Mouse (Mus musculus) heart, postnatal 14 days (tissue): ENCODE measurements around the gene Fbxo8. TPM values are rescaled to one million over a fixed set of nuclear protein-coding genes. Genes with fewer than 3 reads are reported as not detected.

Source experiments
- DNase-seq, 2 experiments: peaks; one replicate each; pipeline ENCODE4 v3.0.0; 2021 to 2022
- intact Hi-C: fragments of 180-260 bp; cut with DNase I; formaldehyde crosslinking; loops from one replicate; pipeline ENCODE4 v1.15.1; 2025
- long read RNA-seq, 2 experiments: library from polyadenylated mRNA; stranded (forward); transcript quantifications; one replicate each; pipeline ENCODE4 v2.0.0; 2021
- total RNA-seq, 2 experiments: library from RNA; stranded (reverse); gene quantifications; 2 replicates each; pipeline ENCODE4 v1.2.3; 2021

Gene Fbxo8
- 10 to 100 TPM; 41.8 to 46.6 TPM for total RNA-seq
- long read RNA-seq, experiment 1, transcript Fbxo8-201 (6 exons, 3,571 nt) = major isoform, 37 of 48 reads
- long read RNA-seq, experiment 1, partial matches to known transcripts = 0 of 48 reads
- long read RNA-seq, experiment 1, other reads (novel, unspliced or antisense) = 11 of 48 reads
- long read RNA-seq, experiment 2, transcript Fbxo8-201 (6 exons, 3,571 nt) = major isoform, 17 of 23 reads
- long read RNA-seq, experiment 2, partial matches to known transcripts = 1 of 23 reads
- long read RNA-seq, experiment 2, other reads (novel, unspliced or antisense) = 5 of 23 reads

DNA sequence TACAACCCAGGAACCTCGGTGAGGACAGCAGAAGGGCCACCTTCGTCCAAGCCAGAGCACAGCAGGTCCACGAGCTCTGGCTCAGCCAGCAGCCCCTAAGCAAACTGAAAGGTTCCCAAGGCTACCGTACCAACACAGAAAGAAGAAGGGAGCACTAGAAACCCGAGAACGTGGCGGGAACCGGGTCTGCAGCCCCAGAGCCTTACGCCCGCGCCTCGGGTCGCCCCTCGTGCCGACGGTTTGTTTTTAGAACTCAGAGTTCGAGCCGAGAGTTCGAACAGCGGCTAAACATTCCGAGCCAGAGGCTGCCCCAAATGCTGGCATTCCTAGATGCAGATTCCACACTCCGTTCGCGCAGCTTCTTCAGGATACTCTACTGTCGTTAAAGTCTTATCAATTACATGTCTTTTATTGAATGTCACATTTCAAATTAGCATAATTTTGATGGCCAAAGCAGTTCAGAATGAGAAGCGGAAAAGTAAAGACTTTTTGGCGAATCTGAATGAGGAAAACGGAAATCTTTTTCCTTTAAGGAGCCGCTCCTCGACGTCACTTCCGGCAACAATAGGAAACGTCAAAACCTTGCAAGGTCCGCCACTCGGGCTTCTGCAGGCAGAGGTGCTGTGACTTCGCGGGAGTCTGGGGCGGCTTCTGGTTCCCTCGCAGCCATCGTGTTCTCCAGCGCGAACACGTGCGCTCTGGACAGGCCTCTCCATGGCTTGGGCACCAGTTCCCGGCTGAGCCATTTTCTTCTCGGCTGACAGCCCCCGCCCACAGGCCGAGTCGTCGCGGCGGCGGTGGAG is at the start of gene Fbxo8, which contains the start of gene Cep44:
Gene Fbxo8 (plus strand): TSS at position 533 of the 803 bp plus-strand sequence.
Gene Cep44 (minus strand): TSS at position 490 of the 803 bp plus-strand sequence.
- peak; percentile 79 to 84 for DNase-seq
- intact Hi-C loops = loop anchor here (10.0 kb wide), 1 partner anchor 964 kb away; the partner anchor contains the start of gene Hmgb2

DNA sequence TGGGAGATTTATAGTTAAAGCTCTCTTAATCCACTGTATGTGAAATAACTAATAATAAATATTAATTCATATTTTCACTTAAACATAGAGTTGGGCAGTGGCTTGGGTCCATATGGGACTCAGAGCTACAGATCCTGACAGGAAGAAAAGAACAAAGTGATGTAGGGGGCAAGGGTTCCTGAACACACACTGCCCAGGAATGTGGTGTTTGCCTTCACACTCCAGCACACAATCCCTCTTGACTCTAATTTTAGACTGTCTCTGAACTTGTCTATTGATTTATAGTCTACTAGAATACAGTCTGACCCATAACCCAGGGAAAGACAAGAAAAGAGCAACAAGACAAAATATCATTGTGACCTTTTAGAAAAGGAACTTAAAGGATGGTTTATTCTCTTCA is 49.0 kb upstream of the Fbxo8 start:
- DNase-seq = no peak
- intact Hi-C loops = no loop called here

DNA sequence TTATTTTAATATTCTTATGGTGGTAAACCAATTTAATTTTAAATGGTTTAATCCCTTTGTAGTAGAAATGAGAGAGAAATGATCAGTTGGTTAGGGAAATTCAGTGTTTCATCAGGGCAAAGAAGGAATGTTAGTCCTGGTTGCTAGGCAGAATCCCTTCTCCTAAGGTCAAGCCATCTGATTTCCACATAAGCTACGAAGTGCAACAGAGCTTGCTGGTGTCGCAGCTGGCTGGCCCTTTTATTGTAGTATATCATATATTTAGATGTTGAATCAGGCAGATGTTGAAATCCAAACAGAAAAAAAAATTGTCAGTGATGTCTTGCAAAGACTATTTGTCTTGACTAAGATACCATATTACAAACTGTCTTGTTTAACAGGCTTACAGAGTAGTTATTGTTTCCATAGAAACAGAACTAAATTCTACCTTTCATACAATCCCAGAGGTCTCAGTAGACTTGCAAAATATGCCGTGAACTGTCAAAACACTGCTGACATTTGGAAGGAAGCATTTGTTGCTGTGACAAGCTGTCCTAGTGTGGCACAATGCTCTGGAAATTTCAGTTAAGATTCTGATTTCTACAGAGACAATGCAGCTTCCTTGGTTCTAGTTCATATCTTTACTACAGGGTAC is 42.5 kb upstream of the Fbxo8 start:
- DNase-seq = no peak
- intact Hi-C loops = no loop called here

DNA sequence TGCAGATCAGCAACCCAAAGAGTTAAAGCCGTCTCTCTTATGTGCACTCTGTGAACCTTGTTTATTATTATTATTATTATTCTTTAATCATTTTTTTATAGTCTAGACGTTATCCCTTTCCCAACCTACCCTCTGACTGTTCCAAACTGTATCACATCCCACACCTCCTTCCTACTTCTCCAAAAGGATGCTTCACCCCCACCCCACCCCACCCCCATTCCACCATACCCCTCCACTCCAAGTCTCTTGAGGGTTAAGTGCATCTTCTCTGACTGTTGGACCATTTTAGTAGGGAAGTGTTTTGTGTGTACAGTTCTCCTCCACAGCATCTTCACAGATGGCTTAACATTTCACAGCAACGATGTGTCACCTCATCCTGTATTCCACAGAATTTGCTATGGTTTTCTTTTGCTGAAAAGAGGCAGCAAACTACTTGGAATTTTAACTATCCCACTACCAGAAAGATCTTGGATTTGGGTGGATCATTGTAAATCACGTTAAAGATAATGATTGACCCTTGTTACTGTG is 41.9 kb upstream of the Fbxo8 start:
- no peak for DNase-seq
- intact Hi-C loops = no loop called here

DNA sequence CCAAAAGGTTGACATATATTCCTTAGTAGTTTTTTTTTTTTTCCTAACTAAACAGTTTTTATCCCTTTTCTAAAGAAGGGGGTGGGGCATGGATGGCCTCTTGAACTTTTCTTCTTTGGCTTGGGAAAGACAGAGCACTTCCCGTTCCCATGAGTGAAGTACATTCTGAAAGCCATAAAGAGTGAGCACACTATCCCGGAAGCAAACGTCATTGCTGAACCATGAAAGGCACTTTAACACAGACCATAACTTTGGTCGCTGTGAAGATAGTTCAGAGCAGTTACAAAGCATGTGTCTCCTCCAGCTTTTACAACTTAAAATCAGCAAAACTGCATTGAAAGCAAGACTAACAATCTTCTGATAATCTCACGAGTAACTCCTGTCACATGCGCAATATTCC is 32.0 kb upstream of the Fbxo8 start:
- intact Hi-C loops = no loop called here
- no peak for DNase-seq

DNA sequence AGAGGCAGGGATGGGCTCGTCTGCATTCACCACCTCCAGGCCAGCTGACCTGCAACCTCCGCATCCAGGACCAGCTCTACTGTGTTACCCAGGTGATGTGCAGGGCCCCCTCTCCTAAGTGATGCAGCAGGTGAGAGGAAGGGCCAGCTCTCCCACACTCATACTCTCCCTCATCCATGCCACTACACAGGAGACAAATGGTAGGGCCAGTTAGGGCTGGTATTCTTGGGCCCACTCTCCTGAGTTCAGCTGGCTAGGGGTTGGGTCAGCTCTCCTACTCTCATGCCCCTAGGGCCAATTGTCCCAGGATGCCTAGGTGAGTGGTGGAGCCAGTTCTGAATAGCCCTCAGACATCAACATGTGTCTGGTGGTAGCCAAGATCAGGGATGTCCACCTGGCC is 30.6 kb upstream of the Fbxo8 start:
- DNase-seq = no peak
- intact Hi-C loops = no loop called here

DNA sequence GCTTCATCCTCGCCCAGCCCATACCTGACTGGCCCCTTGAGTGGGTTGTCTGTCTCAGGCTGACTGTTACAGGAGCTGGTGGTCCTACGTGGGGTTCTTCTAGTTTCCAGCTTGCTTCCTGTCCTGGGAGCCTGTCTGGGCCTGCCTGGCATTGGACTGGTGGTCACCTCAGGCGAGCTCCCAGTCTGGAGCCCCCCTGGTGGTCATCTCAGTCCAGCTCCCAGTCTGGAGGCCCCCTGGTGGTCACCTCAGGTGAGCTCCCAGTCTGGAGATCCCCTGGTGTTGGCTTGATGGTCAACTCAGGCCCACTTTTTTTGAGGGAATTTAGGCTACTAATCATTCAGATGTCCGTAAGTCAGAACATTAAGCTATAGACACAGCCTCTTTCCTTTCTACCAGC is 29.8 kb upstream of the Fbxo8 start:
- no peak for DNase-seq
- intact Hi-C loops = no loop called here

DNA sequence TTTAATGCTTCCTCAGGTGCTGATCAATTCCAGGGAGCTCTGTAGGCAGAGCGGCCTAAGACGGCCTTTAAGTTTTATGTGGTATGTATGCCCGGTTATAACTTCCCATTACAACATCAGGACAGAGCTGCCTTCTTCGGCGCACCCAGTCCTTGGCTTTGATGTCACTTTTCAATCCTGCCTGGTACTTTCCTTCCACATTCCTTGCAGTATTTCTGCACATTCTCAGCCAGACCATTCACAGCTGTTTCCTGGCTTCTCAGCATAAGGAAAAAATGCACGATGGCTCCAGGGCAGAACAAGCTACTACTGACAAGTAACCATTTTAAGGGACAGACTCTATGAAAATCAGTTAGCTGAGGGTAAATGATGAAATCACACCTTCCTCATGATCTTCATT is 22.0 kb upstream of the Fbxo8 start:
- DNase-seq = no peak
- intact Hi-C loops = no loop called here

DNA sequence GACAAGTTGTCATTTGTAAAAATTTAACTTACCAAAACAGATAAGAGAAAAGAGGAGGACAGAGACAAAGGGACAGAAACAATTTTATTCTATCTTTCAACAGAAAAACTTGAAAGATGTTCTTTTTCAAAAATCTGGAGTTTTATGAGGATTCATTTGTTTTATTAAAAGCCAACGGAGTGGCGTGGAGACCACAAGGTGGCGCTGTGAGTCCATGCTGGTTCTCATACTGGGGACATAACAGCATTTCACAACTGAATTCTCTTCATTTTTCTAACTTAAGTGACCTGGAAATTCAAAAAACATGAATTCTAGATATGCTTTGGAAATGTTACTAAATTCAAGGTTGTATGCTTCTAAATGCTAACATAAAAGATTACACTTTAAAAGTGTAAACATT is 20.5 kb upstream of the Fbxo8 start:
- intact Hi-C loops = loop anchor here (1.0 to 10.0 kb wide), 2 partner anchors 85 to 884 kb away; no protein-coding TSS in a partner anchor
- DNase-seq = peak; percentile 70 to 79

DNA sequence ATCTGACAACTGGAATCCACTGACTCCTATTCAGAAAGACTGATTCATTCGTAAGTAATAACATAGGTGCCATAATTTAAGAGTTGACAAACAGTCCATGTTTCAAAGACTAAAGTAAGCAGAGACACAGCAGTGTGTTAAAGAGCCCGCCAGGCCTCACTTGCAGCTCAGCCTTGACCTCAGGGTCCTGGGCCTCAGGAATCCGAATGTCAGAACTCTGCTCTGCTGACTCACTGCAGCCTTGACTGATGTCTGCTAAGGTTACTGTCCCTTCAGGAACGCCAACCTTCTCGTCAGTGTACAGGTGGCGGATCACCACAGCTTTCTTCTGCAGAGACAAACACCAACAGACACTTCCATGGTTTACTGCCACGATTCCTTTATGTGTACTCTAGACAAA is 10.2 kb upstream of the Fbxo8 start:
- intact Hi-C loops = no loop called here
- no peak for DNase-seq

DNA sequence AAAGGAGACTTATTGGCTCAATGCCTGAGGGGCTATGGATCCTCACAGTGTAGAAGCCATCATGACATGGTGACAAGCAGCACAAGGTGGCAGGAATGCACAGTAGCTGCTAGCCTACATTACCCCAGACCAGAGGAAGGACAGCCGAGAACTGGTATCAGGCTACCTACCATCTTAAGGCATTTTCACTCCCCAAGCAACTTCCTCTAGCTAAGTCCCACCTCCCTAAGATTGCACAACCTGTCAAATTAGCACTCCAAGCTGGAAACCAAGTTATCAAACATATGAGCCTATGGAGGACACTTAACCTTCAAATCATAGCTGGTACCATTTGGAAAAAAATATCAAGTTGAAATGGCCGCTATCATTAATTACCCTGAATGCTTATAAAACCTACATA is 3.0 kb upstream of the Fbxo8 start:
- intact Hi-C loops = no loop called here

DNA sequence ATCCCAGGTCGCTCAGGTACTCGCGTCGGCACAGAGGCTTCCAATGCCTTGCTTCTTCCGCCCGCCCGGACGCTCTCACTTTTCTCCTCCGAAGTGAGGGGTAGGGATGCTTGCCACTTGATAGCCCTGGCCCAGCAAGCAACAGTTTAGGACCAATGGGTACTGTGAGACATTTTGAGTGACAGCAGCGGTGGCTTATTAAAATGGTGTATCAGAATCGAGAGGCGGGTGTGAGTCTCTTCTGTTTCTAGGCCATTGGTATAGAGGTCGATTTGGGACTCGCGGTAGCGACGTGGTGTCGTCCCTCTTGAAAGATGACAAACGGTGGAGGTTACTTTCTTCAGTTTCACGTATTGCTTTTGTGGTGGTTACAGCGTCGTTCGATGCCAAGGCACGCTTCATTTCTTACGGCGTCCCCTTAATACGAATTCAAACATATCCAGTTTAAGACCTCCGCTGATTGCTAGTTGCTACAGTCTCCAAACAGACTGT is 517 bp downstream of the Fbxo8 start:
- DNase-seq = peak; percentile 82 to 89
- intact Hi-C loops = loop anchor here (10.0 kb wide), 1 partner anchor 963 kb away; the partner anchor contains the start of gene Hmgb2

More for the DNA sequence above, 3.0 kb upstream of the Fbxo8 start:
- DNase-seq = no peak

DNA sequence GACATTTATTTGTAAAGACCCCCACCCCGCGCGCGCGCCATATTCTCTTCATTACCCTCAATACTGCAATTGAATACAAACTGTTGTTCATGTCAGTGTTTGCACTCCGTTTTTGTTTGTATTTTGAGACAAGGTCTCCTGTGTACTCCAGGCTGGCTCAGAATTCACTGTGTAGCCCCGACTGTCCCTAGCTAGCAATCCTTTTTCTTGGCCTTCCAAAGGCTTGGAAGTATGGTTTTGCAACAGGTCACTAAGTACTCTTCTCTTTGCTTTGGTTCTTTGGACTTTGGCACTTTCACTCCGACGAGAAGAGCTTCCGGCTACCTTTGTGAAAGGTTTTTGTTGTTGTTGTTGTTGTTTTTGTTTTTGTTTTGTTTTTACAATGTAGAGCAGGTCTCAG is 1.2 kb downstream of the Fbxo8 start:
- DNase-seq = no peak
- intact Hi-C loops = loop anchor here (10.0 kb wide), 1 partner anchor 963 kb away; the partner anchor contains the start of gene Hmgb2

DNA sequence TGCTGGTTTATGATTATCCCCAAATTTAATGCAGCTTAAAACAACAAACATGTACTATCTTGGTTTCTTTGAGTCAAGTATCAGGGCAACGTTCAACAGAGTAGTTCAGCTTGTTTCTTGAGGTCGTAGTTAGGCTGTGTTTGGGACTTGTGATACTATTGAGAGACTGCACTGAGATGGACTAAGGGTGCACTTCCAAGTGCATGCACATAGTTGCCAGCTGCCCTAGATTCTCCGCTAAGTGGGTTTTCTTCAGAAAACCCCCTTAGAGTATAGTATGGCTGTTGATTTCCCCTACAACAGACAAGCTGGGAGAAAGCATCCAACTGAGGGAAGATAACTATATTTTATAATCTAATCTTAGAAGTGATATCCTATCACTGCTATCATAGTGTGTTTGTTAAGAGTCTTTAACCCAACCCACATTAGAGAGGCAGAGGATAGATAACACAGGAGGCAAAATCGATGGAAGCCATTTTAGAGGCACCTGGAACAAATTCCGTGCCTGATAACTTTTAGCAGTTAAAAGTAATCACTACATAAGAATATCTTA is 1.7 kb downstream of the Fbxo8 start:
- DNase-seq = no peak
- intact Hi-C loops = loop anchor here (10.0 kb wide), 1 partner anchor 962 kb away; the partner anchor contains the start of gene Hmgb2

DNA sequence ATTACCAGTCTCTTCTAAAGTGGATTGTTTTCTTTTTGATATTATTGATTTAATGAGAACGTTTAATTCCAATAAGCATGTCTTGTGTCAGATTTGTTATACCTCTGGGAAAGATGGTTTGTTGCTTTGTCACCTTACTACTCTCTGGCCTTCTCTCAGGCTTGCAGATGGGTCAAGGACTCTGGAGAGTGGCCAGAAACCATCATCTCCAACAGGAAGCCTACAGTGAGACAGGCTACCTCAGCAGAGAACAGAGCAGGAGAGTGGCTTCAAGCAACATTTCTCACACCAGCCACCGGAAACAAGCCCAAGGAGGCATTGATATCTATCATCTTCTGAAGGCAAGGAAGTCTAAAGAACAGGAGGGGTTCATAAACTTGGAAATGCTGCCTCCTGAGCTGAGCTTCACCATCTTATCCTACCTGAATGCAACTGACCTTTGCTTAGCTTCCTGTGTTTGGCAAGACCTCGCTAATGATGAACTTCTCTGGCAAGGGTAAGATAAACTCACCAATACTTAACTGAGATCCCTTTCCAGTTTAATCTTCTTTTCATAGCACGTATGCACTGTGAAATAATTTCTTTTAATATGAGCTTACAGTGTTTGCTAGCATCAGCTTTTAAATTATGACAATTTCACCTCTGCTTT is 13.6 kb downstream of the Fbxo8 start:
- intact Hi-C loops = no loop called here
- no peak for DNase-seq

DNA sequence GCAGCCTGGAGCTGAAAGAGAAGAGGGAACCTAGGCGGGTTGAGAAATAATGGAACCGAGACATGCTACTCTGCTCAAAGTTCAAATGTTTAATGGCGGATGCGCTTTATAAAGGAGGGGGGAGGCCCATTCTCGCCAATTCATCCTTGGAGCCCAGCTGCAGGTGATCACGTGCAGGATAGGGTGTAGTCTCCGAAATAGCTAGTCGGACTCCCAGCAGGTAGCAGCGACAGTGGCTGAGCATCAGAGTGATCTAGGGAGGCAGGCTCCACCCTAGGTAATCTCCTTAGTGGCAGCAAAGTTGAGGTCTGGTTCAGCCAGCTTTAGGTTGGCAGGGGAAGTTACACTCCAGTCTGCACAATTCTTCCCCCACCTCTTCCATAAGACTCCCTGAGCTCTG is 16.0 kb downstream of the Fbxo8 start:
- intact Hi-C loops = no loop called here
- DNase-seq = no peak

DNA sequence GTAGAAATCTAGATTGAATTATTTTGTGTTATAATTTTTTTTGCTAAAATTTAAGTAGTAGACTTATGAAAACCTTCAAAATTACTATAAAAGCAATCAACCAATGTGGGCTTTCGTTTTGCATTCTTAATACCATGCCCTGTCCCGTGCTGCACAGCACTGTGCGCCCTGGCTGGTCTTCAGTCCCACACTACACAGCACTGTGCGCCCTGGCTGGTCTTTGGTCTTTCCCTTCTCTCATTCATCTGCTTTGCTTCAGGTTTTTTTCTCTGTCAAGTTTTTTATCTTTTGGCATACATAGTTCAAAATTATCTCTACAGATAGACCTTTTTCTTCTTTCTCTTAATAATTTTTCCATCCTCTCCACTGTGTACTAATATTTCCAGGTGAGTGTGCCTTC is 30.0 kb downstream of the Fbxo8 start:
- DNase-seq = peak in 1 of 2 experiments; percentile 25
- intact Hi-C loops = loop anchor here (5.0 kb wide), 1 partner anchor 36 kb away; no protein-coding TSS in a partner anchor

DNA sequence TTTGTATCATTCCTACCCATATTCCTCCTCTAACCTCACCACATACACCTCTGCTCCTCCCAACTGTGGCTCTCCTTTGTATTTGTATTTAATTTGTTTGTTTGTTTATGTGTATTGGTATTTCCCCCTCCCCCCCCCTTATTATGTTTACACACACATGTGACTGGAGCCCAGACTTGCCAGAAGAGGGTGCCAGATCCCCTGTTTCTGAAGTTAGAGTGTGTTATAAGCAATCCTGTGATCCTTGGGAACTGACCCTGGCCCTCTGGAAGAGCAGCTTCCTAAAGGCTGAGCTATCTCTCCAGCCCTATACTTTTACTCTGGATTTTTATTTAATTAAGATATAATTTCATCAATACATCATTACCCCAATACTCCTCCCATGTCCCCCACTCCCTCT is 32.0 kb downstream of the Fbxo8 start:
- intact Hi-C loops = loop anchor here (5.0 kb wide), 1 partner anchor 34 kb away; no protein-coding TSS in a partner anchor
- DNase-seq = peak; percentile 23 to 26

DNA sequence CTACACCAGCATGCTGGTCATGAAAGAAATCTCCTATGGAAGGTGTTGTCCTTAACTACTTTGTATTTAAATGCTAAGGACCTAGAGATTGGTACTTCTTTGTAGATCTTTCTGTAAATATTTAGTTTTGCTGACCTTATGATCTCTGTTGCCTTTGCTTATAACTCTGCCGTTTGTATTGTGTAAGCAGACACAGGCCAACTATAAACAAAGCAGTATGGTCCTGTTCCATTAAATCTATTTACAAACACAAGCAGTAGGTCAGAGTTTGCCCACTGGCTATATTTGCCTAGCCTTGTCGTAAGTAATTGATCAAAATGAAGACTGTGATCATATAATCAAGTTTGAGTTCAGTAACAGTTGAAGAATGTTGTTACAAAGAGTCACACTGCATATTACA is 38.1 kb downstream of the Fbxo8 start:
- no peak for DNase-seq
- intact Hi-C loops = no loop called here

DNA sequence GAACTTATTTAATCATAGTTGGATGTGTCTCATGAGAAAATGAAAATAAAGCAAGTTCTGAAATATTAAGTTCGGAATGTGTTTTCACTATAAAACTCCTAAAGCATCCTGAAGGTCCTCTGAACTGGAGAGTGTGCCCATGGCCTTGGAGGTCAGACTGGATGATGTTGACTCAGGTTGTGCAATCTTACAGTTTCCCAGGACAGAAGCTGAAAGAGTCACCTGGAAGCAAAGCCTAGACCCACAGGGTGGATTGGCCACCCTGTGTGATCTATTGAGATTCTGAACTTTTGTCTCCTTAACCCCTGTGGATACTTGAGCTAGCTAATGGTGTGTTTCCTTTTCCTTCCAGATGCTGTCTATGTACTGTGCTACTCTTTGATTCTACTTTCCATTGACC is 40.2 kb downstream of the Fbxo8 start:
- no peak for DNase-seq
- intact Hi-C loops = no loop called here
